Mouse (Mus musculus): Measurements from ENCODE around the gene Lsm12.
"Not testable (repeated sequence)": the region's sequence is repeated elsewhere in the genome, so short reads cannot be mapped to it uniquely, and the experiment has no call there.

The Lsm12 gene

DNA sequence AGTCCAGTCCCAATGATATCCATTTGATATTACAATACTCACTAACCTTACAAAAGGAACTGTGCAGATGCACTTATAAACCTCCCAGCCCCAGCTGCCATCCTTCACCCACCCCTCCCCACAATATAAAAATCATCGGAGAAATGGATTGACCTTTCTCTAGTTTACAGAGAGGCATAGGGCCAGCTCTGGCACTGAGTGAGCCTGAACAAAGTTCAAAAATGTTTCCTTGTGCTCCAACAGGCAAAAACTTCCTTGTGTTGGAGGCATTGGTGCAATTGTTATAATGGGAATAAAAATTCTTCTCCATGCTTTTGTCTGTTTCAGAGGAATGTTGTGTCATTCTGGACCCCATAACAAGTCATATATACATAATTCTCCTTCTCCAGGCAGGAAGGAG is 1.1 kb upstream of the Lsm12 start:
- DNase-seq (ENCODE audit: low read depth, low spot score) = no peak

DNA sequence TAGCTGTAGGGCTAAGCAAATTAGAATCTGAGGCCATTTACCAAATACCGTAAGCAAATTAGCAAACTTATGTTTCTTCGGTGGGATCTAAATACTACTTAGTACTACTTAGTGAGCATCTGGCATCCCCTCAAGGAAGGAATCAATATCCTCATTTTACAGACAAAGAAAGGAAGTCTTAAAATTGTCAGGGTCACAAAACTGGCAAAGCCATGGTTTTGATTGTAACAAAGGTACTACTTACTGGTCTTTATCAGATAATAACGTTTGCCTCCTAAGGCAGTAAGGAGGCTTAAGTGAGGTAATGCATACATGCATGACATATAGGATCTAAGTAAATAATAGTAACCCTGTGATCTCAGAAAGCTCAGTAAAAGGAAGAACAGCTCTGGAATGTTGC is 581 bp upstream of the Lsm12 start:
- DNase-seq (ENCODE audit: low read depth, low spot score) = no peak

GRCm38 (mm10) chr11:102184253-102184645 is 847 bp downstream of the Lsm12 start:
- DNase-seq (ENCODE audit: low read depth, low spot score) = no peak

GRCm38 (mm10) chr11:102179836-102180235 is 5.3 kb downstream of the Lsm12 start:
- no peak for DNase-seq (ENCODE audit: low read depth, low spot score)

DNA sequence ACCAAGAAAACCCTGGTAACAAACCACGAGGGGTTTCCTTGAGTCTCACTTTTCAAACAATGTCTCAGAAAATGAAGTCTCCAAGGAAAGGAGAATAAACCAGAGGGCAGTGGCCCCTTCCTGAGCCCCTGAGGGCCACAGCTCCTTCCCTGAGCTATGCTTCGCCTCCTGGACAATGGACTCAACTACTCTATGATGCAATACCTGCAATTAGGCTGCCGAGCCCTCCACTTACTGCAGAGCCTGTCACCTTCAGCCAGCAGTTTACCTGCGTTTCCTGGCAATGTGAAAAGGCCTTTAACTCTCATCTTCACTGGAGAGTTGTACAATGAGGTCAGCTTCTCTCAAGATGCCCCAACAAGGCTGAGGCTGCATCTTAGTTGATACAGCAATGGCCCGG is 16.4 kb downstream of the Lsm12 start:
- no peak for DNase-seq (ENCODE audit: low read depth, low spot score)

DNA sequence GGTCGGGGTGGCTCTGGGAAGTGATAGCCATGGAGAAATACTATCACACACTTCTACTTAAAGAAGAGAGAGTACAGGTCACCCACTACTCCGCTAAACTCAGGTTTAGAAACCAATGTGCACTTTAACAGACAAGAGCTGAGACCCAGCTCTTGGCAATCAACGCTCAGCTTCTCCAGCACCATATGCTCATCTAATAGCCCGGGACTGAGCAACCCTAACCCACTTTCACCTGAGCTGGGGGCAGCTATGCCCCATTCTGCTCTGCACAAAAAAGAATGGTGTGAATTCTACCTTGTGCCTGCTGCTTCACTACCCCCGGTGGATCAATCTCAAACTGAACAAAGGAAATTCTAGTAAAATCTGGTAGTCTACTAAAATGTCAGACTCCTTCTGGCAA is 17.6 kb downstream of the Lsm12 start:
- DNase-seq (ENCODE audit: low read depth, low spot score) = no peak

- DNase-seq (ENCODE audit: low read depth, low spot score) = no peak
These were observed 18.9 kb downstream of the Lsm12 start for GRCm38 (mm10) chr11:102165971-102166722.

- DNase-seq (ENCODE audit: low read depth, low spot score) = no peak
These were observed 25.3 kb downstream of the Lsm12 start for GRCm38 (mm10) chr11:102159781-102160180.

DNA sequence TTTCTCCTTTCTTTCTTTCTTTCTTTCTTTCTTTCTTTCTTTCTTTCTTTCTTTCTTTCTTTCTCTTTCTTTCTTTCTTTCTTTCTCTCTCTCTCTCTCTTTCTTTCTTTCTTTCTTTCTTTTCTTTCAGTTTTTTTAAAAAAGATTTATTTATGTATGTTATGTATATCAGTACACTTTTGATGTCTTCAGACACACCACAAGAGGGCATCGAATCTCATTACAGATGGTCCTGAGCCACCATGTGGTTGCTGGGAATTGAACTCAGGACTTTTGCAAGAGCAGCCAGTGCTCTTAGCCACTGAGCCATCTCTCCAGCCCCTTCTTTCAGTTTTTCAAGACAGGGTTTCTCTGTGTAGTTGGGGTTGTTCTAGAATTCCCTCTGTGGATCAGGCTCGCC is 27.1 kb downstream of the Lsm12 start:
- not testable (repeated sequence) for DNase-seq (ENCODE audit: low read depth, low spot score)

- DNase-seq (ENCODE audit: low read depth, low spot score) = no peak
These were observed 28.4 kb downstream of the Lsm12 start for GRCm38 (mm10) chr11:102156786-102157089.

DNA sequence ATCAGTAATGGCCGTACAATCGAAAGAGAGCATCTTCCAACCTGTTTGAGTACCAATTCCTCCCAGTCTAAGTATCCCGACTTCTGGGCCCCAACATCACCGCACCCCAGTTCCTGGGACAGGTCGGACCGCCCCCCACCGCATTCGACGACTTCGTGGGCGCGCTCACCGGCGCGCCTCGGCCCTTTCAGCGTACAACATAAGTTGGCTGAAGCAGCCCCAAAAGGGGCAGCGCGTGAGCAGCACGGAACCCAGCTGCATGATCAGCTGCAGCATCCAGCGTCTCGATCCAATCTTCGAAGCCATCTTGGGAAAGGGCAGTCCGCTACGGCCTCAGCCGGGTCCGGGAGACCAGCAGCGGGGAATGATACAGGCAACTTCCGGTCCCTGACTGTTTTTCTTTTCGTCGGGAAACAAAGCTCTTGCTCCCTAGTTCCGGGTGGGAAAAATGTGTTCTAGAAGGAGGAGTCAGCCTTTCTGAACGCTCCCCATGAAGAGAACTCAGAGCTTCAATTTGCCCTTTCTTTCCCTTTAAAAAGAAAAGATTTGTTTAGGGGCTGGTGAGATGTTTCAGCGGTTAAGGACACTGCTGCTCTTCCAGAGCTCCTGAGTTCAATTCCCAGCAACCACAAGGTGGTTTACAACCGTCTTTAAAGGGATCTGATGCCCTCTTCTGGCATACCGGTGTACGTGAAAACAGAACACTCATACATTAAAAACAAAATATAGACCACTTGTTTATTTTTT is 28.9 kb downstream of the Lsm12 start, which contains the start of gene Tmem101:
Gene Tmem101, minus strand, starts transcription at position 366 of the 747 bp plus-strand sequence.
- peak; percentile 83 for DNase-seq (ENCODE audit: low read depth, low spot score)

GRCm38 (mm10) chr11:102147213-102147989 is 37.7 kb downstream of the Lsm12 start:
- no peak for DNase-seq (ENCODE audit: low read depth, low spot score)

- no peak for DNase-seq (ENCODE audit: low read depth, low spot score)
These were observed 38.6 kb downstream of the Lsm12 start for GRCm38 (mm10) chr11:102146531-102146930.

DNA sequence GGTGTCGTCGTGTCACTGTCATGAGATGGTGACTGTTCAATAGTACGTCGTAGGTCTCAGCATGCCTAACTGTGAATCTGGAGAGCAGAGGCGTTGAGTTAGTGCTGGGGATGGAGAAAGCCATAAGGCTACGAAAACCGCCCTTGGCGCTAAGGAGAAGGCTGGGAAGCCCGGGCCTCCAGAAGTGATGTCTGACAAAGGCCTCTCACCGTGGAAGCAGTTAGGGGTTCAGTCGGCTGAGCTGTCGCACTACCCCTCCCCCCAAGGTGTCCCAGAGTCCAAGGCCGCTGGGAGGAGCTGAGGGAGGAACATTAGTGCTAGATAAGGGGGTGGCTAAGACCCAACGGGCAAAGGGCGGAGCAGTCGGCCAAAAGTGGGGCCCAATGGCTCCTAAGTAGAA is 39.1 kb downstream of the Lsm12 start:
- DNase-seq (ENCODE audit: low read depth, low spot score) = no peak

- DNase-seq (ENCODE audit: low read depth, low spot score) = no peak
These were observed 39.6 kb downstream of the Lsm12 start, which contains the start of gene Nags for GRCm38 (mm10) chr11:102145471-102146001. Gene Nags, plus strand, starts transcription at chr11:102145513.

DNA sequence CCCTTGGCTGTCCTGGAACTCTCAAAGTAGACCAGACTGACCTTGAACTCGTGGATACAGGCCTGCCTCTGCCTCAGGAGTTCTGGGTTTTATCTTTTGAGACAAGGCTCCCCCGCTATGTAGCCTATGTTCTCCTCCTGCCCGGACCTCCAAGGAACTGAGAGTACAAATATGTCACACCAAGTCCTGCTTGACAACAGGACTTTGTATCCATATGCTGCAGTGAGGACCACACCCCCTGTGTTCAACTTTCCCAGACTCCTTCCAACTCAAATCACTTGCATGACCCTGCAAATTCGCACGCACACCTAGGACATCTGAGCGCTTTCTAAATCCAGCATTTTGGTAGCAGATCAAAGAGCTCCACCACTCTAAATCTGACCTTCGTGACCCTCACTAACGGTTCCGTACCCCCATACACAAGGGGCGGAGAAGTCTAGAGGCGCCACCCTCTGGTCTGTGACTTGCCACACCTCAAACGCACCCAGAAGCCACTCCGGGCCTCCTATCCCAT is 40.1 kb downstream of the Lsm12 start:
- DNase-seq (ENCODE audit: low read depth, low spot score) = no peak

DNA sequence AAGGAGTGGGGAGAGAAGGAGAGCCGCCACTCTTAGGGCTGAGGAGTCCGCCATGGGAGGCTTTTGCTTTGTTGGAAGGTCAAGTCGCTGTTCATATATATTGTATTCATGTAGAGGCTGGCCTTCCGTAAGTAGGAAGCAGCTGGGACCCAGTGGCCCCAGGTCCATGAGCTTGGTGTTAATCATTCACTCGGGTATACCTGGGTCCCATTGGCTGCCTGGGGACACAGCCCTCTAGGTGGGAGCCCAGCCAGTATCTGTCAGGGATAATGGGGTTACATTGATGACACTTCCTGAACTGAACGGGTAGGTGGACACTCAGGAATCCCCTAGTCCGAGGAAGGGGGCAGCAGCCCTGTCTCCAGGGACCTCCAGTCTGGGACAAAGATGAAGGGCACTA is 42.7 kb downstream of the Lsm12 start:
- DNase-seq (ENCODE audit: low read depth, low spot score) = no peak

DNA sequence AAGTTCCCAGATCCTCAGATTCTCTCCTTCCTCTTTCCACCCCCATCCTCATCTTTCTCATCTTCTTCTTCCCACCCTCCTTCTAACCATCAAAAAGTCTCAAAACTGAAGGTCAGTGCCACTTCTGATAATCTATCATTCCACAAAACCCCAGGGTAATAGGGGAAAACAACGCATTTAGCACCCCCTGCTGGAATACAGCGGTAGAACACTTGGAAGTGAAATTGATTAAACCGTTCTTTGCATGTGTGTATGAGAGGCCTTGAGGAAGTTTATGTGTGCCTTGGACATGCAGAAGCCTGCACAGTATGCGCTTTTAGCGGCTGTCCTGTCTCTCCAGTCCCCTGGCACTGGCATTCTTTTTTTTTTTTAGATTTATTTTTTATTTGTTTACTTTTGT is 44.6 kb downstream of the Lsm12 start:
- peak; percentile 16 for DNase-seq (ENCODE audit: low read depth, low spot score)

DNA sequence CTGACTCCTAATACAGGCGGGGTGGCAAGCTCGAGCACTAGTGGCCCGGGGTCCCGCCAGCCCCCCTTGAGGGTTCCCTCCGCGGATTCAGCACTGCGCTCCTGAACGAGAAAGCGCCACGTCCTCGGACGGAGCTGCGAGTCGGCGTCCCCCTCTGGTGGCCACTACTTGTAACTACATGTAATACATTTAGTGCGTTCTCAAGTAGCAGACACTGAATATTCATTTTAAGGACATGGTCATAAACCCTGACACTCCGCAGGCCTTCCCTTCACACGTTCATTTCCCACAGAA is 46.7 kb downstream of the Lsm12 start:
- DNase-seq (ENCODE audit: low read depth, low spot score) = peak; percentile 24

DNA sequence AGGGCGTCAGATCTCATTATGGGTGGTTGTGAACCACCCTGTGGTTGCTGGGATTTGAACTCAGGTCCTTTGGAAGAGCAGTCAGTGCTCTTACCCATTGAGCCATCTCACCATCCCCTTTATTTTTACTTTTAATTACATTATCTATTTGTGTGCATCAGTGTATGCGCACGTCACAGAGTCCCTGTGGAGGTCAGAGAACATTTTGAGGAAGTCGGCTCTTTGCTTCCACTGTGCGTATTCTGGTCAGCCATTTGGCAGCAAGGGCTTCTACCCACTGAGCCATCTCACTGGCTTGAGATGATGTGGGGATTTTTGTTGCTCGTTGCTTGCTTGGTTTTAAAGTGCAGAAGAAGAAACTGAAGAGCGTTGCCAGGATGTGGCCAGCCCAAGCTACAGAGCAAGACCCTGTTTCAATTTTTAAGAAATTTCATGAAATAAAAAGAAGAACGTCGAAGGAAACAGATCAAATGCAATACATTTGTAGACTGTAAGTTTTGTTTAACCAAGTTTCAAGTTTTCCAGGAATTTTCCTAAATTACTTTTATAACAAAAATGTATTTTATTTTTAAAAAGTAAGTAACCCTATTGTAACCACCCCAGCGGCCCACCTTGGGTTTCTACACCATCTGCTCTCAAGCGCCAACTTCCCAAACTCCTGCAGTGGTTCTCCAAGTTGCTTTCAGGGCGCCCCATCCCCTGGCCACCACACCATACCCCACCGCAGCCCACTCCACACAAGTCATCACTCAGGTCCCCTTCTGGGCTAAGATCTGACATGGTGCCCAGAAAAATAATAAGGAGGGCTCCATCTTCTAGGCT is 47.3 kb downstream of the Lsm12 start:
- no peak for DNase-seq (ENCODE audit: low read depth, low spot score)

DNA sequence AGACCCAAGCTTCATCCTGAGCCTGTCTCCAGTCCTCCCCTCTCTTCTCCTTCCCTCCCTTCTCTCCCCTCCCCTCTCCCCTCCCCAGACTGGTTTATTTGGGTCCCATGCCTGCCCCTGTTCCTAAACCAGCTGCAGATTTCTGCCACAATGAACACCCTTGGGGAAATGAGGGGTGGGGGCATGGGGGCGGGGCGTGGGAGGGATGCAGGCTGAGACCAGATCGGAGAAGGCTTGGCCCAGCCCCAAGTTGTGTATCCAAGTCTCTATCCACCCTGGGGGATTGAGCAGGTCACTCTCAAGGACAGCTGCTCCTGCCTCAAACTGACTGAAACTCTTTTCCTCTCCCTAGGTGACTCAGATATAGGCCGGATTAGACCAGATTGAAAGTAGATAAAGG is 50.6 kb downstream of the Lsm12 start:
- DNase-seq (ENCODE audit: low read depth, low spot score) = no peak

Measured in brain, embryonic 18.5 days (tissue).